Mouse (Mus musculus) erythroblast, embryonic 14.5 days (primary cell): ENCODE results near the gene Sppl3. TPM values are rescaled to one million over a fixed set of nuclear protein-coding genes. Genes with fewer than 3 reads are reported as not detected.

Experiments used
- H3K27me3 ChIP-seq: 2 replicates; pipeline ENCODE4 v1.6.1; 2012; ENCODE audit warnings: inconsistent platforms; ENCODE audit not compliant: control insufficient read depth
- H3K36me3 ChIP-seq: 2 replicates; pipeline ENCODE4 v1.6.1; 2012; ENCODE audit warnings: mild to moderate bottlenecking, inconsistent platforms; ENCODE audit not compliant: control insufficient read depth
- H3K4me1 ChIP-seq: 2 replicates; pipeline ENCODE4 v1.6.1; 2012; ENCODE audit warnings: inconsistent platforms; ENCODE audit not compliant: control insufficient read depth
- H3K4me3 ChIP-seq: replicated peaks from 2 replicates; pipeline ENCODE3; 2012; ENCODE audit warnings: moderate library complexity, mild to moderate bottlenecking, inconsistent platforms
- H3K9me3 ChIP-seq: 2 replicates; pipeline ENCODE4 v1.6.1; 2012; ENCODE audit warnings: low read length, inconsistent platforms, mixed read lengths; ENCODE audit not compliant: control insufficient read depth
- GATA1 ChIP-seq: IDR thresholded peaks from 2 replicates; pipeline ENCODE4 v1.6.1; 2012; ENCODE audit warnings: low read length, inconsistent platforms, mixed read lengths
- TAL1 ChIP-seq: IDR thresholded peaks from 3 replicates; pipeline ENCODE4 v1.6.1; 2012; ENCODE audit warnings: low read length, inconsistent platforms, mixed read lengths
- polyA plus RNA-seq: library from polyadenylated mRNA; stranded (reverse); fragments of >175 nt; gene quantifications from 2 replicates; pipeline ENCODE4 v1.2.3, GENCODE M21; 2012

Sppl3 gene
- polyA plus RNA-seq, 1 experiment: 4.6 TPM

GRCm38 (mm10) chr5:114969609-114970215 lies 41.2 kb upstream of the Sppl3 start:
- Histone ChIP-seq H3K36me3 (no peaks in the 10 kb centered on the region; the same call in 1 of the 2 replicates), H3K9me3 (no peaks in the 10 kb centered on the region), H3K27me3 (peaks cover 23% of the 10 kb centered on the region), H3K4me1 (peaks cover 7% of the 10 kb centered on the region), H3K4me3 (peak overlapping the region; percentile 54)
- no peak for TF ChIP-seq GATA1

GRCm38 (mm10) chr5:114970824-114971227 lies 40.1 kb upstream of the Sppl3 start, which contains the start of gene Hnf1a:
Gene Hnf1a (minus strand): TSS chr5:114971094.
- Histone ChIP-seq H3K27me3 (peaks cover 23% of the 10 kb centered on the region), H3K9me3 (no peaks in the 10 kb centered on the region), H3K4me1 (no peaks in the 10 kb centered on the region; the same call in 1 of the 2 replicates), H3K4me3 (peak within 1 kb of the TSS; percentile 54), H3K36me3 (no peaks in the 10 kb centered on the region; the same call in 1 of the 2 replicates)
- TF ChIP-seq TAL1 (no peak), GATA1 (no peak)

DNA sequence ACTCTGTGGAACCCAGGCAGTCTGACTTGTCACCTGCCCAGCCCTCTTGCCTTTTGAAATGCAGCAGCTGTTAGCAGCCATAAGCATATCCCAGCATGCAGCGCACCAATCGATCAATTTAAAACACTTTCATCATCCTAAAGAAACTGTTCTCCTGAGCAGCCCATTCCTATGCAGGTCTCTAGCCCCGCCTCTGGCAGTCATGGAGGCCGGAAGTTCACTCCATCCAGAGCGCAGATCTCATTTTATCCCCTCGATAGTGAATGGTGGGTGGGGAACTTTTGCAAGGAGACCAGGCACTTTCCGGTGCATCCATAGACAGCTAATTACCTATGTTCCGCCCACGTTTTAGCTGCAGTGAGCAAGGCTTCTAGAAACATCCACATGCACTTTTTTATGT lies 38.7 kb upstream of the Sppl3 start:
- Histone ChIP-seq H3K27me3 (peaks cover 17% of the 10 kb centered on the region), H3K9me3 (no peaks in the 10 kb centered on the region), H3K4me3 (no peak overlapping the region), H3K4me1 (no peaks in the 10 kb centered on the region; the same call in 1 of the 2 replicates), H3K36me3 (no peaks in the 10 kb centered on the region; the same call in 1 of the 2 replicates)
- TF ChIP-seq GATA1: no peak
- TF ChIP-seq TAL1: no peak

DNA sequence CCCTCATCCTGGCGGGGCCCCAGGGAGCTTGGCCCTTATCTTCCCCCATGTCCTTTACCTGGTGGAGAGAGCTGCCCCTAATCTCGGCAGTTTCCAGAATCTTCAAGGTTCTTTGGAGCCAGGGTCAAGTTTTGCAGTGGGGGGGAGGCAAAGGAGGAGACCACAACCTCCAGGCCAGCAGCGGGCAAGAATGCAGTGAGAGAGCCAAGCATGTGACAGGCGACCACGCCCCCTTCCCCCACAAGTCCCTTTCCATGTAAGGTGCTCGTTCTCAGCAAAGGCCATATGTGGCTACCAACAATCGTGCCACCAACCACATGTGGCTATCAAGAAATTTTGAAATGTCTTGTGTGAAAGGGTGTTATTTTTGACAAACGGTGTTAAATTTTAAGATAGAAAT lies 37.8 kb upstream of the Sppl3 start:
- H3K27me3 ChIP-seq: peaks cover 8% of the 10 kb centered on the region
- no peaks in the 10 kb centered on the region for H3K9me3 ChIP-seq
- H3K4me1 ChIP-seq: no peaks in the 10 kb centered on the region; the same call in 1 of the 2 replicates
- H3K4me3 ChIP-seq: no peak overlapping the region
- TF ChIP-seq GATA1: no peak
- no peak for TF ChIP-seq TAL1
- H3K36me3 ChIP-seq: no peaks in the 10 kb centered on the region; the same call in 1 of the 2 replicates

DNA sequence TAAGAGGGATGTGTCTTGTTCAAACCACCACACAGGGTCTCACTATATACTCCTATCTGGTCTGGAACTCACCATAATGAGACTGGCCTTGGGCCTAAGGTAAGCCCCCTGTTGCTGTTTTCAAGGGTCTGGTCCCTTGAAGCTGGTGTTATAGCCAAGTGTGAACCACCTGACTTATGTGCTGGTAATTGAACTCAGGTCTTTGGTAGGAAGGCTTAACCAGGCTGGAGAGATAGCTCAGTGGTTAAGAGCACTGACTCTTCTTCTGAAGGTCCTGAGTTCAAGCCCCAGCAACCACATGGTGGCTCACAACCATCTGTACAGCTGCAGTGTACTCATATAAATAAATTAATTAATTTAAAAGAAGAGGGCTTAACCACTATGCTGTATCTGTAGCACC lies 34.0 kb upstream of the Sppl3 start:
- no peak for TF ChIP-seq TAL1
- no peak for TF ChIP-seq GATA1
- Histone ChIP-seq H3K9me3 (no peaks in the 10 kb centered on the region), H3K36me3 (no peaks in the 10 kb centered on the region), H3K4me3 (no peak overlapping the region), H3K4me1 (peaks cover 29% of the 10 kb centered on the region), H3K27me3 (no peaks in the 10 kb centered on the region)

DNA sequence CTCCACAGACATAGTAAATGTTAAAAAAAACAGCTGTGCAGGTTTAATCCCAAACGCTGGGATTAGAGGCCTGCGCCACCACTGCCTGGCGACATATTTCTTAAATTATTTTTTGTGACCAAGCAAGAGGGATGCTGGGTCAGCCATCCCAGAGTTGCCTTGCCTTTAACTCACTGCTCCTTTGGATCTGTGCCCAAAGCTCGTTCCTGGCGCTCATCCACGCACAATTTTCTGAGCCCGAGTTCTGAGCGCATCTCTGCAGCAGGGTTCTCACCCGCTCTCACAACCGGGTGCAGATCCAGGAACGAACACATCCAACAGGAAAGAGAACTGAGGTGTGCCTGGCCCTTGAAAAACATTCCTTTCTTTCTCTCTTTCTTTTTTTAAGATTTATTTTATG lies 32.5 kb upstream of the Sppl3 start:
- H3K27me3 ChIP-seq: no peaks in the 10 kb centered on the region
- H3K4me1 ChIP-seq: peaks cover 33% of the 10 kb centered on the region
- H3K9me3 ChIP-seq: peaks cover 1% of the 10 kb centered on the region
- no peaks in the 10 kb centered on the region for H3K36me3 ChIP-seq
- no peak overlapping the region for H3K4me3 ChIP-seq
- TF ChIP-seq GATA1: no peak
- no peak for TF ChIP-seq TAL1

DNA sequence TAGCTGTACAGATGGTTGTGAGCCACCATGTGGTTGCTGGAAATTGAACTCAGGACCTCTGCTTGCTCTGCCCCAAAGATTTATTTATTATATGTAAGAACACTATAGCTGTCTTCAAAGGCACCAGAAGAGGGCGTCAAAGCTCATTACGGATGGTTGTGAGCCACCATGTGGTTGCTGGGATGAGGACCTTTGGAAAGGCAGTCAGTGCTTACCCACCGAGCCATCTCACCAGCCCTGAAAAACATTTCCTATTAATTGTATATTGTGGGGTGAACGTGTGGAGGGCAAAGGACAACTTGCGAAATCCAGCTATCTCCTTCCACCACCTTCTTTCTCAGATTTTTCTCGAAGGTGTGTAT lies 32.1 kb upstream of the Sppl3 start:
- H3K36me3 ChIP-seq: no peaks in the 10 kb centered on the region
- no peak for TF ChIP-seq TAL1
- no peak for TF ChIP-seq GATA1
- H3K9me3 ChIP-seq: peaks cover 4% of the 10 kb centered on the region
- H3K27me3 ChIP-seq: no peaks in the 10 kb centered on the region
- H3K4me1 ChIP-seq: peaks cover 33% of the 10 kb centered on the region
- peak overlapping the region; percentile 62 for H3K4me3 ChIP-seq

DNA sequence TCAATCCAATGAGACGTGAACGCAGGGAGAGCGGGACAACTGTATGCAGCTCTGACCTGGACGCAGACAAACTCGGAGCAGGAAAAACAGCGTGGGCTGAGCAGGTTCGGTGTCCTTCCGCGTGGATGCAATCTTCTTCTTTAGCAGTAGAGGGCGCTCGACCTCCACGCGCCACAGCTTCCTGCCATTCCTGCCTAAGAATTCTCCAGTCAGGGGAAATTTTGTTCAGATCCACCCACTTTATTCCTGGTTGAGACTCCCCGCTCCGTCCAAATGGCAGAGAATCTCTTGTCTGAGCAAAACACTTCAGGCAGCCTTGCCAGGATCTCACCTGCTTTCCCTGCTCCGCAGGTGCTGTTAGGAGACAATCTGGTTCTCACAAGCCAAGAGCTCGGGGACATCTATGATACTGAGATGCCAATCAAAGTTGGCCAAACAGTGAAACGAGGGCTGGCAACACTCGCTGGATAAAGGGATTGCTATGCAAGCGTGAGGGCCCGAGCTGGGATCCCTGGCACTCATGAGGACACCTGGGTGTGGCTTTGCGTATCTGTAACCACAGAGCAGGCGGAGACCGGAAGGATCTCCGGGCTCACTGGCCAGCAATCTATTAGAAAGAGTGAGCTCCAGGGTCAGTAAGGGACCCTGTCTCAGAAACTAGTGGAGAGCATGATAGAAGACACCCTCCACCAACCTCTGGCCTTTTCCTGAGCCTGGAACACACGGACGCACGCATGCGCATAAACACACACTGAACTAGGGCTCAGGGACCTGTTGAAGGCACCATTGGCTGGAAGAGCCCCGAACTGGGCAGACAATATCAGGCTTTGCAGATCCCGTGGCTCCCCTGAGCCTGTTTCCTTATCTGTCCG lies 31.5 kb upstream of the Sppl3 start:
- Histone ChIP-seq H3K36me3 (no peaks in the 10 kb centered on the region), H3K27me3 (no peaks in the 10 kb centered on the region), H3K4me1 (peaks cover 35% of the 10 kb centered on the region), H3K4me3 (peak overlapping the region; percentile 62), H3K9me3 (peaks cover 4% of the 10 kb centered on the region)
- TF ChIP-seq TAL1 (peak; percentile 33; the same call in 1 of the 3 replicates), GATA1 (no peak; the same call in 1 of the 2 replicates)

GRCm38 (mm10) chr5:114980122-114980748 lies 30.7 kb upstream of the Sppl3 start:
- no peaks in the 10 kb centered on the region for H3K36me3 ChIP-seq
- TF ChIP-seq TAL1 (no peak), GATA1 (peak; percentile 41; the same call in 1 of the 2 replicates)
- peaks cover 4% of the 10 kb centered on the region for H3K9me3 ChIP-seq
- H3K27me3 ChIP-seq: no peaks in the 10 kb centered on the region
- peak overlapping the region; percentile 62 for H3K4me3 ChIP-seq
- H3K4me1 ChIP-seq: peaks cover 39% of the 10 kb centered on the region
